Mouse (Mus musculus): ENCODE results near the gene Rsad2. TPM values are rescaled to one million over a fixed set of nuclear protein-coding genes. Genes with fewer than 3 reads are reported as not detected.
A peak's percentile ranks its signal among the peaks of the same experiment; 100 is the strongest.
"Not testable (repeated sequence)": the region's sequence is repeated elsewhere in the genome, so short reads cannot be mapped to it uniquely, and the experiment has no call there.

Gene Rsad2
- total RNA-seq (2021) = under 1 TPM; 0.32 to 0.54 TPM

- DNase-seq (ENCODE audit: extremely low spot score in 1 of 2, low spot score in 2 of 2) = peak in 1 of 2 experiments; percentile 59
- intact Hi-C loops (cut with DNase I) = no loop called here
These were observed at the start of gene Rsad2 for GRCm38 (mm10) chr12:26456028-26456698. TSS of gene Rsad2 (minus strand) at chr12:26456452.

- DNase-seq (ENCODE audit: extremely low spot score in 1 of 2, low spot score in 2 of 2) = no peak
- intact Hi-C loops (cut with DNase I) = no loop called here
These were observed 44.8 kb upstream of the Rsad2 start for GRCm38 (mm10) chr12:26501042-26501441.

GRCm38 (mm10) chr12:26489942-26490341 is 33.7 kb upstream of the Rsad2 start:
- intact Hi-C loops (cut with DNase I) = no loop called here
- no peak for DNase-seq (ENCODE audit: extremely low spot score in 1 of 2, low spot score in 2 of 2)

- no peak for DNase-seq (ENCODE audit: extremely low spot score in 1 of 2, low spot score in 2 of 2)
- intact Hi-C loops (cut with DNase I) = no loop called here
These were observed 32.5 kb upstream of the Rsad2 start for GRCm38 (mm10) chr12:26488617-26489274.

GRCm38 (mm10) chr12:26487874-26488616 is 31.8 kb upstream of the Rsad2 start:
- intact Hi-C loops (cut with DNase I) = no loop called here
- peak in 1 of 2 experiments; percentile 72 for DNase-seq (ENCODE audit: extremely low spot score in 1 of 2, low spot score in 2 of 2)

- DNase-seq (ENCODE audit: extremely low spot score in 1 of 2, low spot score in 2 of 2); intact Hi-C loops (cut with DNase I): not testable (repeated sequence)
These were observed 29.7 kb upstream of the Rsad2 start for GRCm38 (mm10) chr12:26485738-26486580.

- intact Hi-C loops (cut with DNase I) = no loop called here
- DNase-seq (ENCODE audit: extremely low spot score in 1 of 2, low spot score in 2 of 2) = no peak
These were observed 22.1 kb upstream of the Rsad2 start for GRCm38 (mm10) chr12:26478196-26479004.

GRCm38 (mm10) chr12:26477198-26477597 is 20.9 kb upstream of the Rsad2 start:
- intact Hi-C loops (cut with DNase I) = no loop called here
- no peak for DNase-seq (ENCODE audit: extremely low spot score in 1 of 2, low spot score in 2 of 2)

- intact Hi-C loops (cut with DNase I) = no loop called here
- DNase-seq (ENCODE audit: extremely low spot score in 1 of 2, low spot score in 2 of 2) = no peak
These were observed 17.5 kb upstream of the Rsad2 start for GRCm38 (mm10) chr12:26473746-26474145.

GRCm38 (mm10) chr12:26472770-26473481 is 16.7 kb upstream of the Rsad2 start:
- intact Hi-C loops (cut with DNase I) = no loop called here
- DNase-seq (ENCODE audit: extremely low spot score in 1 of 2, low spot score in 2 of 2) = no peak

- DNase-seq (ENCODE audit: extremely low spot score in 1 of 2, low spot score in 2 of 2) = no peak
- intact Hi-C loops (cut with DNase I) = no loop called here
These were observed 15.1 kb upstream of the Rsad2 start for GRCm38 (mm10) chr12:26471376-26471775.

- intact Hi-C loops (cut with DNase I) = no loop called here
These were observed 13.8 kb upstream of the Rsad2 start for GRCm38 (mm10) chr12:26470042-26470409.

GRCm38 (mm10) chr12:26469098-26470041 is 13.1 kb upstream of the Rsad2 start, which contains the start of gene Cmpk2:
TSS of gene Cmpk2 (plus strand) at chr12:26469204.
- intact Hi-C loops (cut with DNase I) = no loop called here
- peak; percentile 87 to 89 for DNase-seq (ENCODE audit: extremely low spot score in 1 of 2, low spot score in 2 of 2)

More at GRCm38 (mm10) chr12:26470042-26470409, 13.8 kb upstream of the Rsad2 start:
- peak in 1 of 2 experiments; percentile 19 for DNase-seq (ENCODE audit: extremely low spot score in 1 of 2, low spot score in 2 of 2)

- no peak for DNase-seq (ENCODE audit: extremely low spot score in 1 of 2, low spot score in 2 of 2)
- intact Hi-C loops (cut with DNase I) = no loop called here
These were observed 9.3 kb upstream of the Rsad2 start for GRCm38 (mm10) chr12:26465600-26465999.

- intact Hi-C loops (cut with DNase I) = no loop called here
- DNase-seq (ENCODE audit: extremely low spot score in 1 of 2, low spot score in 2 of 2) = no peak
These were observed 3.8 kb upstream of the Rsad2 start for GRCm38 (mm10) chr12:26460091-26460490.

- intact Hi-C loops (cut with DNase I) = no loop called here
- DNase-seq (ENCODE audit: extremely low spot score in 1 of 2, low spot score in 2 of 2) = no peak
These were observed 1.6 kb downstream of the Rsad2 start for GRCm38 (mm10) chr12:26454682-26455081.

Data from left cerebral cortex, postnatal 10 days (tissue).